Comparison of ENCODE assay signal across 19 mouse cellular contexts in genomic region chr6:117192678-117193077, GRCm38 (mm10).
"Had no signal": no experiment of that assay in that cellular context is flagged by ENCODE, and none has a peak within 500 bp of the region (broad histone marks: within the 10 kb centered on the region; RNA-seq: fewer than 3 reads in every experiment).

No protein-coding gene starts in this region.

- H3K27me3 ChIP-seq: intestine, embryonic 15.5 days; limb, embryonic 12.5 days; liver, embryonic 13.5 days; lung, embryonic 15.5 days; megakaryocyte, embryonic 14.5 days; midbrain, embryonic 15.5 days; neural tube, embryonic 12.5 days had no signal

- H3K9me3 ChIP-seq: intestine, embryonic 15.5 days; limb, embryonic 12.5 days; liver, embryonic 13.5 days; lung, embryonic 15.5 days; midbrain, embryonic 15.5 days; neural tube, embryonic 12.5 days had no signal

- ATAC-seq: hindbrain, postnatal 0 days; intestine, embryonic 15.5 days; liver, postnatal 0 days; midbrain, embryonic 15.5 days had no signal

- H3K4me1 ChIP-seq: intestine, embryonic 15.5 days; limb, embryonic 12.5 days; liver, embryonic 13.5 days; lung, embryonic 15.5 days; megakaryocyte, embryonic 14.5 days; midbrain, embryonic 15.5 days; neural tube, embryonic 12.5 days had no signal

- DNase-seq: layer of hippocampus, adult 9-11 months; layer of hippocampus, postnatal 36 days; liver; liver, embryonic 13.5 days; liver, postnatal 0 days; lung, postnatal 14 days; right cerebral cortex, postnatal 4 days; spleen, adult 18-20 months; thymus, adult 18-20 months; thymus, postnatal 14 days had no signal

- H3K9ac ChIP-seq: intestine, embryonic 15.5 days; limb, embryonic 12.5 days; liver, embryonic 13.5 days; liver, postnatal 0 days; lung, embryonic 15.5 days; midbrain, embryonic 15.5 days; neural tube, embryonic 12.5 days had no signal

- H3K27ac ChIP-seq: hindbrain, postnatal 0 days; intestine, embryonic 15.5 days; limb, embryonic 12.5 days; liver, embryonic 13.5 days; lung, embryonic 15.5 days; macrophage; midbrain, embryonic 15.5 days; neural tube, embryonic 12.5 days had no signal

- H3K4me3 ChIP-seq: intestine, embryonic 15.5 days; limb, embryonic 12.5 days; liver, embryonic 13.5 days; lung, embryonic 15.5 days; megakaryocyte, embryonic 14.5 days; midbrain, embryonic 15.5 days; neural tube, embryonic 12.5 days had no signal

- H3K4me2 ChIP-seq: intestine, embryonic 15.5 days; limb, embryonic 12.5 days; liver, embryonic 13.5 days; lung, embryonic 15.5 days; midbrain, embryonic 11.5 days; midbrain, embryonic 15.5 days; neural tube, embryonic 12.5 days had no signal

- H3K36me3 ChIP-seq: intestine, embryonic 15.5 days; limb, embryonic 12.5 days; liver, embryonic 13.5 days; lung, embryonic 15.5 days; midbrain, embryonic 15.5 days; neural tube, embryonic 12.5 days had no signal
